In genomic region chr8:101097851-101098250, GRCm38 (mm10) we compare ENCODE assay signal across 13 mouse cellular contexts.
A peak's percentile ranks its signal among the peaks of the same experiment; 100 is the strongest.
DNase-seq lines count a peak whose midpoint lies in the region; ATAC-seq lines count a peak whose summit lies in the region.
"Had no signal": no experiment of that assay in that cellular context is flagged by ENCODE, and none has a peak within 500 bp of the region (broad histone marks: within the 10 kb centered on the region; RNA-seq: fewer than 3 reads in every experiment).

No protein-coding gene starts in this region.

- H3K36me3 ChIP-seq in forebrain, embryonic 13.5 days (ENCODE audit: poor library complexity, severe bottlenecking) = no peaks in the 10 kb centered on the region
- H3K36me3 ChIP-seq: embryonic facial prominence, embryonic 15.5 days; limb, embryonic 13.5 days had no signal

- H3K4me2 ChIP-seq in forebrain, embryonic 13.5 days = no peak overlapping the region
- H3K4me2 ChIP-seq: embryonic facial prominence, embryonic 15.5 days; limb, embryonic 13.5 days had no signal

- H3K9me3 ChIP-seq in forebrain, embryonic 13.5 days (replicated peaks) = no peaks in the 10 kb centered on the region
- H3K9me3 ChIP-seq: embryonic facial prominence, embryonic 15.5 days; limb, embryonic 13.5 days had no signal

- peak; percentile 42 for DNase-seq in cerebellum, adult 9-11 months
- DNase-seq in layer of hippocampus, adult 11-12 months (ENCODE audit: low spot score) = peak; percentile 65
- DNase-seq in left cerebral cortex, adult 8-10 months (ENCODE audit: low spot score in 2 of 2) = peak; percentile 13 to 60
- peak; percentile 12 to 55 for DNase-seq in right cerebral cortex, postnatal 36 days (ENCODE audit: low spot score in 2 of 2)
- no peak for DNase-seq in embryo, embryonic 10 days (ENCODE audit: low spot score)
- no peak for DNase-seq in embryo, embryonic 11 days
- DNase-seq: heart, adult 18-20 months; kidney, postnatal 10 days; lung, adult 18-20 months had no signal

- ATAC-seq in forebrain, embryonic 13.5 days = no peak

- H3K9ac ChIP-seq in forebrain, embryonic 13.5 days = no peak overlapping the region
- H3K9ac ChIP-seq: embryonic facial prominence, embryonic 15.5 days; limb, embryonic 13.5 days had no signal

- WGBS in forebrain, embryonic 13.5 days = 85% methylated on average over 4 of the region's 4 CpGs

- H3K27me3 ChIP-seq in forebrain, embryonic 13.5 days = no peaks in the 10 kb centered on the region
- H3K27me3 ChIP-seq: CH12.LX; embryonic facial prominence, embryonic 15.5 days; limb, embryonic 13.5 days had no signal

- H3K4me1 ChIP-seq in forebrain, embryonic 13.5 days = no peaks in the 10 kb centered on the region
- H3K4me1 ChIP-seq: embryonic facial prominence, embryonic 15.5 days; limb, embryonic 13.5 days had no signal

- no peak overlapping the region for H3K4me3 ChIP-seq in forebrain, embryonic 13.5 days
- H3K4me3 ChIP-seq: embryonic facial prominence, embryonic 15.5 days; limb, embryonic 13.5 days had no signal

- no peak overlapping the region for H3K27ac ChIP-seq in forebrain, embryonic 13.5 days
- H3K27ac ChIP-seq: embryonic facial prominence, embryonic 15.5 days; limb, embryonic 13.5 days had no signal

Comparison
In these comparisons a context has a peak if more than half of its experiments do, and no peak if none do; other contexts are left out.
1. DNase-seq: peak in cerebellum, adult 9-11 months (single experiment), layer of hippocampus, adult 11-12 months (single experiment), left cerebral cortex, adult 8-10 months (2 of 2) and right cerebral cortex, postnatal 36 days (2 of 2); none in embryo, embryonic 10 days (single experiment) and embryo, embryonic 11 days (single experiment).